Mouse (Mus musculus) adipocyte (in vitro differentiated cells): ENCODE data around the gene Cpn2.
A peak's percentile ranks its signal among the peaks of the same experiment; 100 is the strongest.

Source experiments
- DNase-seq: peaks from one replicate; pipeline ENCODE4 v3.0.0-alpha.2; 2016; ENCODE audit warnings: low spot score

Cpn2 gene

GRCm38 (mm10) chr16:30278406-30278805, 11.1 kb upstream of the Cpn2 start:
- no peak for DNase-seq

- no peak for DNase-seq
Observed at GRCm38 (mm10) chr16:30275558-30276340, 8.4 kb upstream of the Cpn2 start.

GRCm38 (mm10) chr16:30273065-30273464, 5.8 kb upstream of the Cpn2 start:
- DNase-seq, result no peak

- DNase-seq, result no peak
Observed at GRCm38 (mm10) chr16:30271941-30272595, 4.8 kb upstream of the Cpn2 start.

- DNase-seq, result no peak
Observed at GRCm38 (mm10) chr16:30271223-30271761, 4.0 kb upstream of the Cpn2 start.

GRCm38 (mm10) chr16:30266561-30266960, 738 bp downstream of the Cpn2 start:
- no peak for DNase-seq

GRCm38 (mm10) chr16:30265611-30266010, 1.7 kb downstream of the Cpn2 start:
- DNase-seq, result no peak

- peak; percentile 18 for DNase-seq
Observed at GRCm38 (mm10) chr16:30263156-30263555, 4.1 kb downstream of the Cpn2 start.

GRCm38 (mm10) chr16:30262664-30263063, 4.6 kb downstream of the Cpn2 start:
- peak; percentile 91 for DNase-seq

- peak; percentile 18 for DNase-seq
Observed at GRCm38 (mm10) chr16:30262157-30262556, 5.1 kb downstream of the Cpn2 start.

- DNase-seq, result peak; percentile 78
Observed at GRCm38 (mm10) chr16:30261341-30261740, 6.0 kb downstream of the Cpn2 start.

- peak; percentile 42 for DNase-seq
Observed at GRCm38 (mm10) chr16:30260012-30260635, 7.2 kb downstream of the Cpn2 start.

GRCm38 (mm10) chr16:30259444-30259843, 7.9 kb downstream of the Cpn2 start:
- peak; percentile 92 for DNase-seq

GRCm38 (mm10) chr16:30258441-30258840, 8.9 kb downstream of the Cpn2 start:
- DNase-seq, result no peak

- no peak for DNase-seq
Observed at GRCm38 (mm10) chr16:30257718-30258117, 9.6 kb downstream of the Cpn2 start.

- no peak for DNase-seq
Observed at GRCm38 (mm10) chr16:30255061-30255460, 12.2 kb downstream of the Cpn2 start.

GRCm38 (mm10) chr16:30253900-30254299, 13.4 kb downstream of the Cpn2 start:
- no peak for DNase-seq

- no peak for DNase-seq
Observed at GRCm38 (mm10) chr16:30253374-30253773, 13.9 kb downstream of the Cpn2 start.

GRCm38 (mm10) chr16:30252003-30252418, 15.3 kb downstream of the Cpn2 start:
- DNase-seq, result peak; percentile 95

- DNase-seq, result no peak
Observed at GRCm38 (mm10) chr16:30244037-30244700, 23.1 kb downstream of the Cpn2 start.

GRCm38 (mm10) chr16:30241623-30242022, 25.7 kb downstream of the Cpn2 start:
- DNase-seq, result no peak

- DNase-seq, result no peak
Observed at GRCm38 (mm10) chr16:30238791-30239190, 28.5 kb downstream of the Cpn2 start.
